Mouse (Mus musculus) small intestine, adult 2 months (tissue): ENCODE data around the gene Gpr22. TPM values are rescaled to one million over a fixed set of nuclear protein-coding genes. Genes with fewer than 3 reads are reported as not detected.

Experiments
- H3K27ac ChIP-seq: fragments of 200-500 bp; 2 replicates; pipeline ENCODE4 v1.5.1; 2012; ENCODE audit warnings: low read depth, low read length, control low read depth, inconsistent platforms; ENCODE audit not compliant: insufficient read depth
- H3K27me3 ChIP-seq: fragments of 200-500 bp; 2 replicates; pipeline ENCODE4 v1.6.1; 2012; ENCODE audit warnings: mild to moderate bottlenecking, moderate library complexity, low read length, inconsistent platforms; ENCODE audit not compliant: control insufficient read depth, insufficient read depth
- H3K36me3 ChIP-seq: fragments of 200-500 bp; 2 replicates; pipeline ENCODE4 v1.6.1; 2012; ENCODE audit warnings: mild to moderate bottlenecking, low read length, control low read depth, inconsistent platforms; ENCODE audit not compliant: control insufficient read depth, insufficient read depth
- H3K4me1 ChIP-seq: fragments of 200-500 bp; 2 replicates; pipeline ENCODE4 v1.6.1; 2012; ENCODE audit warnings: low read length, inconsistent platforms, mixed read lengths; ENCODE audit not compliant: control insufficient read depth, insufficient read depth, insufficient read length
- H3K4me3 ChIP-seq: fragments of 200-500 bp; 2 replicates; pipeline ENCODE4 v1.5.1; 2012; ENCODE audit warnings: low read depth, mild to moderate bottlenecking, control low read depth, inconsistent platforms, low read length, moderate library complexity
- CTCF ChIP-seq: fragments of 200-500 bp; IDR thresholded peaks from 2 replicates; pipeline ENCODE4 v1.5.1; 2012; ENCODE audit warnings: low read depth, mild to moderate bottlenecking, control low read depth, inconsistent platforms, low read length, moderate library complexity, mixed read lengths; ENCODE audit not compliant: insufficient replicate concordance, insufficient read length; ENCODE audit errors: extremely low read depth
- POLR2A ChIP-seq: fragments of 200-500 bp; IDR thresholded peaks from 2 replicates; pipeline ENCODE4 v1.6.1; 2012; ENCODE audit warnings: low read depth, mild to moderate bottlenecking, control low read depth, inconsistent platforms, low read length, moderate library complexity
- WGBS: fragments of 180-500 bp; shearing (Covaris S2); methylation state at CpG from one replicate; pipeline ENCODE4 v1.1.7; 2018; 5-methylcytosine and 5-hydroxymethylcytosine counted together
- polyA plus RNA-seq: library from polyadenylated mRNA; depleted of rRNA; stranded (reverse); fragments of >200 nt; gene quantifications from 2 replicates; pipeline ENCODE4 v1.2.3, GENCODE M21; 2012; rRNA removed

The Gpr22 gene
- polyA plus RNA-seq, 1 experiment: 0.05 TPM

- Histone ChIP-seq H3K27ac (no peak overlapping the region), H3K4me1 (no peaks in the 10 kb centered on the region), H3K4me3 (no peak overlapping the region), H3K27me3 (no peaks in the 10 kb centered on the region), H3K36me3 (peaks cover 7% of the 10 kb centered on the region)
- 90% methylated on average over 3 of the region's 3 CpGs for WGBS
- TF ChIP-seq CTCF (no peak), POLR2A (no peak)
Measured at GRCm38 (mm10) chr12:31686679-31687078, 27.1 kb downstream of the Gpr22 start.

GRCm38 (mm10) chr12:31667187-31667586 lies 46.6 kb downstream of the Gpr22 start:
- H3K27ac ChIP-seq: no peak overlapping the region
- H3K4me1 ChIP-seq: no peaks in the 10 kb centered on the region; the same call in 1 of the 2 replicates
- H3K27me3 ChIP-seq: no peaks in the 10 kb centered on the region
- peaks cover 28% of the 10 kb centered on the region for H3K36me3 ChIP-seq
- WGBS: 76% methylated on average over 3 of the region's 3 CpGs
- TF ChIP-seq CTCF (no peak), POLR2A (no peak)
- no peak overlapping the region for H3K4me3 ChIP-seq

GRCm38 (mm10) chr12:31665999-31666398 lies 47.7 kb downstream of the Gpr22 start:
- TF ChIP-seq POLR2A: no peak
- TF ChIP-seq CTCF: no peak
- H3K36me3 ChIP-seq: peaks cover 29% of the 10 kb centered on the region
- WGBS: 63% methylated on average over 6 of the region's 6 CpGs

More at GRCm38 (mm10) chr12:31665999-31666398, 47.7 kb downstream of the Gpr22 start:
- no peak overlapping the region for H3K27ac ChIP-seq
- H3K4me1 ChIP-seq: no peaks in the 10 kb centered on the region; the same call in 1 of the 2 replicates
- H3K4me3 ChIP-seq: no peak overlapping the region
- H3K27me3 ChIP-seq: no peaks in the 10 kb centered on the region

Other genes starting within 250 kb of the Gpr22 start
- 1.8 and 4.1 TPM in 2 replicates for gene Cbll1, start 214.3 kb downstream of the Gpr22 start, polyA plus RNA-seq
- gene Slc26a4, start 154.0 kb downstream of the Gpr22 start, polyA plus RNA-seq: 0.04 and 0.16 TPM in 2 replicates
- 0.39 and 0.56 TPM in 2 replicates for gene Bcap29, start 79.3 kb downstream of the Gpr22 start, polyA plus RNA-seq
- gene Dus4l, start 59.1 kb downstream of the Gpr22 start, polyA plus RNA-seq: 0.48 and 1.8 TPM in 2 replicates
- 5.7 and 7.3 TPM in 2 replicates for gene Cog5, start 59.1 kb downstream of the Gpr22 start, polyA plus RNA-seq
- 22.3 and 53.5 TPM in 2 replicates for gene Hbp1, start 236.6 kb upstream of the Gpr22 start, polyA plus RNA-seq